Mouse (Mus musculus): ENCODE data around the gene Foxp4.
A peak's percentile ranks its signal among the peaks of the same experiment; 100 is the strongest.
"Not testable (repeated sequence)": the region's sequence is repeated elsewhere in the genome, so short reads cannot be mapped to it uniquely, and the experiment has no call there.

The Foxp4 gene

GRCm38 (mm10) chr17:47855544-47855943, 68.9 kb downstream of the Foxp4 start:
- DNase-seq (ENCODE audit: inconsistent age in 2 of 2, low spot score in 1 of 2): no peak

- DNase-seq (ENCODE audit: inconsistent age in 2 of 2, low spot score in 1 of 2): no peak
Observed at GRCm38 (mm10) chr17:47854908-47855307, 69.5 kb downstream of the Foxp4 start.

GRCm38 (mm10) chr17:47853760-47854159, 70.7 kb downstream of the Foxp4 start:
- peak in 1 of 2 experiments; percentile 73 for DNase-seq (ENCODE audit: inconsistent age in 2 of 2, low spot score in 1 of 2)

- no peak for DNase-seq (ENCODE audit: inconsistent age in 2 of 2, low spot score in 1 of 2)
Observed at GRCm38 (mm10) chr17:47853336-47853735, 71.1 kb downstream of the Foxp4 start.

GRCm38 (mm10) chr17:47851798-47852360, 72.6 kb downstream of the Foxp4 start:
- not testable (repeated sequence) for DNase-seq (ENCODE audit: inconsistent age in 2 of 2, low spot score in 1 of 2)

GRCm38 (mm10) chr17:47850639-47851314, 73.7 kb downstream of the Foxp4 start:
- no peak for DNase-seq (ENCODE audit: inconsistent age in 2 of 2, low spot score in 1 of 2)

- no peak for DNase-seq (ENCODE audit: inconsistent age in 2 of 2, low spot score in 1 of 2)
Observed at GRCm38 (mm10) chr17:47850035-47850434, 74.4 kb downstream of the Foxp4 start.

GRCm38 (mm10) chr17:47847985-47848384, 76.5 kb downstream of the Foxp4 start:
- no peak for DNase-seq (ENCODE audit: inconsistent age in 2 of 2, low spot score in 1 of 2)

- peak in 1 of 2 experiments; percentile 58 for DNase-seq (ENCODE audit: inconsistent age in 2 of 2, low spot score in 1 of 2)
Observed at GRCm38 (mm10) chr17:47845609-47846008, 78.8 kb downstream of the Foxp4 start.

GRCm38 (mm10) chr17:47843465-47843864, 81.0 kb downstream of the Foxp4 start:
- DNase-seq (ENCODE audit: inconsistent age in 2 of 2, low spot score in 1 of 2): no peak

- DNase-seq (ENCODE audit: inconsistent age in 2 of 2, low spot score in 1 of 2): peak; percentile 95 to 98
Observed at GRCm38 (mm10) chr17:47841931-47842623, 82.4 kb downstream of the Foxp4 start.

GRCm38 (mm10) chr17:47841521-47841920, 82.9 kb downstream of the Foxp4 start:
- DNase-seq (ENCODE audit: inconsistent age in 2 of 2, low spot score in 1 of 2): peak in 1 of 2 experiments; percentile 45

- no peak for DNase-seq (ENCODE audit: inconsistent age in 2 of 2, low spot score in 1 of 2)
Observed at GRCm38 (mm10) chr17:47837808-47838207, 86.6 kb downstream of the Foxp4 start.

GRCm38 (mm10) chr17:47834482-47834767, 90.0 kb downstream of the Foxp4 start, which contains the start of gene Mdfi:
TSS of gene Mdfi (minus strand) at chr17:47834691.
- no peak for DNase-seq (ENCODE audit: inconsistent age in 2 of 2, low spot score in 1 of 2)

- peak in 1 of 2 experiments; percentile 43 for DNase-seq (ENCODE audit: inconsistent age in 2 of 2, low spot score in 1 of 2)
Observed at GRCm38 (mm10) chr17:47833628-47834481, 90.6 kb downstream of the Foxp4 start.

- peak; percentile 41 to 60 for DNase-seq (ENCODE audit: inconsistent age in 2 of 2, low spot score in 1 of 2)
Observed at GRCm38 (mm10) chr17:47833029-47833627, 91.3 kb downstream of the Foxp4 start.

- DNase-seq (ENCODE audit: inconsistent age in 2 of 2, low spot score in 1 of 2): no peak
Observed at GRCm38 (mm10) chr17:47832501-47833028, 91.9 kb downstream of the Foxp4 start.

GRCm38 (mm10) chr17:47831772-47832171, 92.7 kb downstream of the Foxp4 start:
- no peak for DNase-seq (ENCODE audit: inconsistent age in 2 of 2, low spot score in 1 of 2)

GRCm38 (mm10) chr17:47831161-47831560, 93.3 kb downstream of the Foxp4 start:
- no peak for DNase-seq (ENCODE audit: inconsistent age in 2 of 2, low spot score in 1 of 2)

GRCm38 (mm10) chr17:47821339-47821738, 103.1 kb downstream of the Foxp4 start:
- no peak for DNase-seq (ENCODE audit: inconsistent age in 2 of 2, low spot score in 1 of 2)

Measured in adrenal gland, adult (tissue).